8 mouse cellular contexts compared by ENCODE assay signal in genomic region chr6:115761995-115762756, GRCm38 (mm10). TPM values are rescaled to one million over a fixed set of nuclear protein-coding genes. Genes with fewer than 3 reads are reported as not detected.
DNase-seq lines count a peak whose midpoint lies in the region; ATAC-seq and TF ChIP-seq lines count a peak whose summit lies in the region.

Tmem40 (minus strand) TSS chr6:115762410.

- H3K9ac ChIP-seq in heart, postnatal 0 days (replicated peaks; ENCODE audit: low read depth, low read length) = no peak within 1 kb of the TSS
- no peak within 1 kb of the TSS for H3K9ac ChIP-seq in hindbrain, embryonic 14.5 days

- no peak for DNase-seq in heart, postnatal 0 days (ENCODE audit: low spot score)
- no peak for DNase-seq in heart, adult 8-10 months (ENCODE audit: low spot score)
- peak; percentile 96 for DNase-seq in R1 (ENCODE audit: low read depth, low spot score)
- no peak for DNase-seq in hindbrain, embryonic 14.5 days (ENCODE audit: low spot score)
- peak; percentile 50 for DNase-seq in thymus, postnatal 25 days
- DNase-seq in adrenal gland, adult (ENCODE audit: inconsistent age in 2 of 2, low spot score in 1 of 2) = no peak

- no peaks in the 10 kb centered on the region for H3K27me3 ChIP-seq in heart, postnatal 0 days (ENCODE audit: control insufficient read depth, insufficient read depth, low read length)
- no peaks in the 10 kb centered on the region for H3K27me3 ChIP-seq in hindbrain, embryonic 14.5 days (ENCODE audit: control insufficient read depth, insufficient read depth, low read length)

- peaks cover 17% of the 10 kb centered on the region for H3K4me1 ChIP-seq in heart, postnatal 0 days (ENCODE audit: control insufficient read depth, insufficient read depth)
- no peaks in the 10 kb centered on the region for H3K4me1 ChIP-seq in hindbrain, embryonic 14.5 days (replicated peaks; ENCODE audit: control insufficient read depth, insufficient read depth, low read length)

- no peak for TF ChIP-seq CTCF in heart, postnatal 0 days (IDR thresholded peaks at IDR 0.05; ENCODE audit: low read depth)

- no peak within 1 kb of the TSS; the same call in 1 of the 2 replicates for H3K4me2 ChIP-seq in heart, postnatal 0 days (ENCODE audit: low read depth, low read length)
- peak within 1 kb of the TSS; percentile 19; the same call in 1 of the 2 replicates for H3K4me2 ChIP-seq in hindbrain, embryonic 14.5 days (replicated peaks)

- no peaks in the 10 kb centered on the region for H3K9me3 ChIP-seq in heart, postnatal 0 days (replicated peaks; ENCODE audit: control insufficient read depth, low read length)
- H3K9me3 ChIP-seq in hindbrain, embryonic 14.5 days (ENCODE audit: control insufficient read depth, low read length) = no peaks in the 10 kb centered on the region

- no peak for TF ChIP-seq EP300 in heart, postnatal 0 days (IDR thresholded peaks at IDR 0.05; ENCODE audit: low read depth)

- peak within 1 kb of the TSS; percentile 61 for H3K27ac ChIP-seq in heart, postnatal 0 days (ENCODE audit: low read depth)
- H3K27ac ChIP-seq in hindbrain, embryonic 14.5 days = peak within 1 kb of the TSS; percentile 54

- no peak for ATAC-seq in heart, postnatal 0 days (ENCODE audit: insufficient read depth, low read depth)
- ATAC-seq in hindbrain, embryonic 14.5 days (ENCODE audit: low FRiP score) = no peak
- 0 out of 2 replicates have a peak, but pooled peaks have one; percentile 2 for ATAC-seq in megakaryocyte, adult 5-6 weeks (ENCODE audit: poor library complexity, severe bottlenecking)
- no peak for ATAC-seq in erythroid progenitor cell, adult 5-6 weeks (replicated peaks; ENCODE audit: low FRiP score, poor library complexity, severe bottlenecking)

- H3K4me3 ChIP-seq in heart, postnatal 0 days (ENCODE audit: low read depth, low read length) = no peak within 1 kb of the TSS
- H3K4me3 ChIP-seq in hindbrain, embryonic 14.5 days (replicated peaks; ENCODE audit: low read length) = no peak within 1 kb of the TSS

- 7% methylated on average over 9 of the region's 9 CpGs for WGBS in heart, postnatal 0 days
- WGBS in hindbrain, embryonic 14.5 days = under 1% methylated on average over 9 of the region's 9 CpGs

- no peaks in the 10 kb centered on the region for H3K36me3 ChIP-seq in heart, postnatal 0 days (replicated peaks; ENCODE audit: control insufficient read depth, insufficient read depth, low read length)
- H3K36me3 ChIP-seq in hindbrain, embryonic 14.5 days (replicated peaks; ENCODE audit: control insufficient read depth, insufficient read depth) = no peaks in the 10 kb centered on the region

RNA-seq across cellular contexts. Expression of gene Tmem40, which starts in this region (rescaled TPM):
- total RNA-seq in heart, postnatal 0 days (2014; rRNA removed; ENCODE audit: low replicate concordance) = 0.23 and 2.3 TPM in 2 replicates
- polyA plus RNA-seq in heart, postnatal 0 days (2015; fragmentation: Nextera tagmentation; extraction: Ambion mirVana) = 0.26 and 0.40 TPM in 2 replicates
- 1 to 10 TPM in 1 of 4 experiments, under 1 TPM in 3; 0.41 to 1.0 (median 0.60) TPM for total RNA-seq in heart, adult 8-10 months (2022)
- 1.4 and 1.8 TPM in 2 replicates for polyA plus RNA-seq in hindbrain, embryonic 14.5 days (2014; fragmentation: Nextera tagmentation; extraction: Ambion mirVana)
- total RNA-seq in megakaryocyte, adult 5-6 weeks (2015) = 7.7 and 12.4 TPM in 2 replicates
- total RNA-seq in megakaryocyte, adult 5-6 weeks (2017) = 7.7 and 15.2 TPM in 2 replicates
- total RNA-seq in erythroid progenitor cell, adult 5-6 weeks (2015; ENCODE audit: low replicate concordance) = 3.8 and 6.1 TPM in 2 replicates
- 4.4 and 4.9 TPM in 2 replicates for total RNA-seq in erythroid progenitor cell, adult 5-6 weeks (2017; ENCODE audit: low replicate concordance)

Comparison
In these comparisons a context has a peak if more than half of its experiments do, and no peak if none do; other contexts are left out.
1. DNase-seq: peak in R1 (single experiment) and thymus, postnatal 25 days (single experiment); none in heart, postnatal 0 days (single experiment), heart, adult 8-10 months (single experiment), hindbrain, embryonic 14.5 days (single experiment) and adrenal gland, adult (0 of 2).